Mouse (Mus musculus) Patski (cell line): ENCODE data around the gene Adpgk. TPM values are rescaled to one million over a fixed set of nuclear protein-coding genes. Genes with fewer than 3 reads are reported as not detected.

Experiments
- ATAC-seq: fragments of 100-300 bp; one replicate; pipeline ENCODE4 v1.8.0; 2021
- CTCF ChIA-PET: fragments of 350-600 bp; sonication (Branson Sonifier 250); formaldehyde crosslinking; loops from one replicate; lab custom pipeline; 2022; ENCODE audit warnings: inconsistent platforms; lab: Charles Lee
- POLR2A ChIA-PET: fragments of 350-600 bp; sonication (Branson Sonifier 250); formaldehyde crosslinking; loops from one replicate; lab custom pipeline; 2022; ENCODE audit warnings: antibody characterized with exemption, inconsistent platforms; lab: Charles Lee
- DNase-seq: peaks from one replicate; pipeline ENCODE4 v3.0.0-alpha.2; 2011; ENCODE audit warnings: low read depth, low spot score
- H3K27me3 ChIP-seq: fragments of 371-371 bp; one replicate; pipeline ENCODE4 v1.5.1; 2021
- CTCF ChIP-seq: fragments of 100-300 bp; IDR thresholded peaks from one replicate; pipeline ENCODE4 v1.5.1; 2021
- in situ Hi-C: fragments of 300-500 bp; cut with MboI; formaldehyde crosslinking; loops from 3 replicates; pipeline ENCODE4 v1.11.1; 2018; ENCODE audit warnings: low pct_unique_long_range_greater_than_20kb, mixed read lengths
- polyA plus RNA-seq: library from polyadenylated mRNA; unstranded; gene quantifications from one replicate; pipeline ENCODE4 v1.2.3, GENCODE M21; 2021

Gene Adpgk
- polyA plus RNA-seq: 32.6 TPM

- ChIA-PET POLR2A (interaction anchor here (0.7 to 1.4 kb wide), 3 partner anchors 62 to 249 kb away, joined by 3 to 8 read pairs (median 4); partner anchors contain the start of genes Bbs4, Hexa and Tmem202), CTCF (interaction anchor here (0.7 to 2.0 kb wide), 2 partner anchors 10 to 129 kb away, joined by 3 to 7 read pairs; no protein-coding TSS in a partner anchor)
- peak; percentile 78 for TF ChIP-seq CTCF
- in situ Hi-C loops: loop anchor here (25.0 kb wide), 1 partner anchor 754 kb away; no protein-coding TSS in a partner anchor
- peak; percentile 85 for ATAC-seq
- H3K27me3 ChIP-seq: no peaks in the 10 kb centered on the region
- DNase-seq: peak; percentile 91
Measured at GRCm38 (mm10) chr9:59290957-59291687, at the start of gene Adpgk. Adpgk (plus strand) TSS chr9:59291558.

DNA sequence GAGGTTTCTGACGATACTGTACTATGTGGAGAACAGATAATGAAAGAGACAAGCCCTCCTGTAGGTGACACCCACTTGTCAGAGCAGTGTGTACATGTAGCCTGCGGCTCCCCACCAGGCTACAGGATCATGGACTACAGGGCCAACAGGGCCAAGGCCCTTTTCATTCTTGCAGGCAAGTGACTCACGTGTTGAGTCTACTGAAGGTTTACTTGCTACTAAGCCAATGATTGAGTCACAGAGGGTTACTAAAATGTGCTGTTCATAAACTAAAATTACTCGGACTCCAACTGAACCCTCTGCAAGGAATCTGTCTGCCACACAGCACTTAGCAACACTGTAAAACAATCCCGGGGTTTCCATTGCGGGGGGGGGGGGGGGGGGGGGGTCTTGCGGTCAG is 46.2 kb upstream of the Adpgk start:
- POLR2A ChIA-PET: interaction anchor here (0.7 kb wide), 1 partner anchor 42 kb away, joined by 4 read pairs; no protein-coding TSS in a partner anchor
- TF ChIP-seq CTCF: no peak

GRCm38 (mm10) chr9:59246456-59247029 is 44.8 kb upstream of the Adpgk start:
- ChIA-PET POLR2A (no interaction called here), CTCF (no interaction called here)
- H3K27me3 ChIP-seq: peaks cover 3% of the 10 kb centered on the region
- no peak for ATAC-seq
- in situ Hi-C loops: no loop called here
- TF ChIP-seq CTCF: no peak
- no peak for DNase-seq

More for the DNA sequence above, 46.2 kb upstream of the Adpgk start:
- CTCF ChIA-PET: no interaction called here
- H3K27me3 ChIP-seq: peaks cover 3% of the 10 kb centered on the region
- in situ Hi-C loops: no loop called here
- DNase-seq (peak; percentile 28), ATAC-seq (no peak)

DNA sequence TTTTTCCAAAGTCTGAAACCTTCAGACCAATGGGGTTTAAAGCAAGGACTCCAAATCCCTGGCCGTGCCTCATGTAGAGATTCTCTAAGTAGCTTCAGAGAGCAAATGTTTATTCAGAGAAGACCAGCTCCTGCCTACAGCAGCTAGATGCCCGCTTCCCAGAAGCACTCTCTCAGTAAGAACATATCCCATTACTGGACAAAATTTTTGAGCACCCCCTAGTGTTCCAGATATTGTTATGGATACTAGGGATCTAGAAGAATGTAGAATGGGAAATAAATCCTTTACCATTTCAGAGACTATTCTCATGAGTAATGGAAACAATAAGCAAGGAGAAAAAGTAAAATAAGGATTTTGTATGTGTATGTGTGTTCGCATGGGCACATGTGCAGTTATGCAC is 42.0 kb upstream of the Adpgk start:
- no peak for ATAC-seq
- H3K27me3 ChIP-seq: peaks cover 12% of the 10 kb centered on the region
- no peak for DNase-seq
- POLR2A ChIA-PET: interaction anchor here (0.6 kb wide), 1 partner anchor 232 kb away, joined by 3 read pairs; no protein-coding TSS in a partner anchor
- CTCF ChIA-PET: no interaction called here
- in situ Hi-C loops: no loop called here
- TF ChIP-seq CTCF: no peak

DNA sequence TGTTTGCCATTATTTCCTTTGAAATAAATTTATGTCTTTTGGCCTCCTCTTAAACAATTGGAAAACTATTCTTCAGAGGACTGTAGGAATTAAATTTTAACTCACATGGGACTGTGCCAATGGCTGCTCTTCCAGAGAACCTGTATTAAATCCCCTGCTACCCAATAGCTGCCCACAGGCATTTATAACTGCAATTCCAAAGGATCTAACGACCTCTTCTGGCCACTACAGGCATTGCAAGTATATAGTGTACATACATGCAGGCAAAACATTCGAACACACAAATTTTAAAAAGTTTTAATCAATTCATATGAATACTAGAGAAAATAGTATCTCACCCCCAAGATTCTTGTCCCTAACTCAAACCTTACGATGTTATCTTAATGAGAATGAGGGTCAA is 41.1 kb upstream of the Adpgk start:
- POLR2A ChIA-PET: no interaction called here
- peak; percentile 59 for TF ChIP-seq CTCF
- peaks cover 9% of the 10 kb centered on the region for H3K27me3 ChIP-seq
- ATAC-seq (no peak), DNase-seq (no peak)
- in situ Hi-C loops: no loop called here
- CTCF ChIA-PET: no interaction called here

- ATAC-seq: no peak
- no peak for DNase-seq
Measured at GRCm38 (mm10) chr9:59254716-59255421, 36.5 kb upstream of the Adpgk start.

GRCm38 (mm10) chr9:59259806-59260454 is 31.4 kb upstream of the Adpgk start:
- CTCF ChIA-PET: no interaction called here
- no peak for TF ChIP-seq CTCF
- in situ Hi-C loops: no loop called here
- POLR2A ChIA-PET: no interaction called here
- DNase-seq (no peak), ATAC-seq (no peak)
- peaks cover 12% of the 10 kb centered on the region for H3K27me3 ChIP-seq

More at GRCm38 (mm10) chr9:59254716-59255421, 36.5 kb upstream of the Adpgk start:
- peaks cover 21% of the 10 kb centered on the region for H3K27me3 ChIP-seq
- ChIA-PET POLR2A (no interaction called here), CTCF (no interaction called here)
- no peak for TF ChIP-seq CTCF
- in situ Hi-C loops: no loop called here

DNA sequence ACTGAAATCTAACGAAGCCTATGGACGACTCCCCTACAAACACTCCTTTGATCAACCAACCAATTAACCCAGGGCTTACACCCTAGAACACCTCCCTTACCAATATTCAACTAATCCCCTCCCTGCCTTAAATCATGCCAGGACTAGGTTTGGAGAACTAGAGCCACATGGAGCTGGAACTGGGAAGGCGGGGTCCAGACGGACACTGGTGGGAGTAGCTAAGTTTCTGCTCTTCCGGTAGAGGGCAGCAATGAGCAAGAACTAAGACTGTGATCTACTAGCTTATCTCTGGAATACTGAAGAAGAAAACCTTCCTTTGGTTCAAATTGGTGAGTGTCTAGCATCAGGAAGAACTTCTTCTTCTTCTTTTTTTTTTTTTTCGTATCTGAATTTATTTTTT is 25.0 kb upstream of the Adpgk start:
- no peaks in the 10 kb centered on the region for H3K27me3 ChIP-seq
- ATAC-seq (no peak), DNase-seq (no peak)
- peak; percentile 45 for TF ChIP-seq CTCF
- POLR2A ChIA-PET: interaction anchor here (0.5 to 0.7 kb wide), 2 partner anchors 24 to 266 kb away, joined by 3 to 10 read pairs; no protein-coding TSS in a partner anchor
- CTCF ChIA-PET: interaction anchor here (0.6 to 1.5 kb wide), 4 partner anchors 8 to 253 kb away, joined by 3 to 4 read pairs (median 4); no protein-coding TSS in a partner anchor
- in situ Hi-C loops: loop anchor here (5.0 kb wide), 1 partner anchor 369 kb away; no protein-coding TSS in a partner anchor

DNA sequence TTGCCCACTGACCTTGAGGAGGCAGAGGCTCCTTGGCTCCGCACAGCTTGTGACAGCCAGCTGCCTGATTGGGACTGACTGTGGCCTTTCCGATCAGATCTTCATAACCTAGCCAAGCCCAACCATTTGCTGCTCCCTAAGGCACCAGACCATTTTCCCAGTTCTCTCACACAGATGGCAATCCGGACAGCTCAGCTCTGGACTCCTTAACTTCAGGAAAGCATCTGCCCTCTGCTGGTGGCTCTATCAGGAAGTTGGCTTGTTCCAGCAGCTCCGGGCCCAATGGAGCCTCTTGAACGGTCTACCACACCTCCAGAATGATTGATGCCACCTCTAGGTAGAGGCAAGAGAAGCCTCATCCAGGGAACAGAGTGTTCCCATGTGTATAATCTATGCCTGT is 21.6 kb upstream of the Adpgk start:
- in situ Hi-C loops: loop anchor here (5.0 kb wide), 1 partner anchor 372 kb away; no protein-coding TSS in a partner anchor
- DNase-seq (no peak), ATAC-seq (no peak)
- ChIA-PET POLR2A (interaction anchor here (1.1 kb wide), 1 partner anchor 286 kb away, joined by 3 read pairs; no protein-coding TSS in a partner anchor), CTCF (interaction anchor here (1.2 to 1.9 kb wide), 3 partner anchors 8 to 328 kb away, joined by 3 to 6 read pairs (median 3); no protein-coding TSS in a partner anchor)
- TF ChIP-seq CTCF: peak; percentile 59
- no peaks in the 10 kb centered on the region for H3K27me3 ChIP-seq
